Mouse (Mus musculus) ovary, adult 18-20 months (tissue): ENCODE data around the gene Cacna1d.
A peak's percentile ranks its signal among the peaks of the same experiment; 100 is the strongest.

Experiments
- DNase-seq: peaks from one replicate; pipeline ENCODE4 v3.0.0; 2022; ENCODE audit warnings: low spot score, mixed read lengths

Cacna1d gene

DNA sequence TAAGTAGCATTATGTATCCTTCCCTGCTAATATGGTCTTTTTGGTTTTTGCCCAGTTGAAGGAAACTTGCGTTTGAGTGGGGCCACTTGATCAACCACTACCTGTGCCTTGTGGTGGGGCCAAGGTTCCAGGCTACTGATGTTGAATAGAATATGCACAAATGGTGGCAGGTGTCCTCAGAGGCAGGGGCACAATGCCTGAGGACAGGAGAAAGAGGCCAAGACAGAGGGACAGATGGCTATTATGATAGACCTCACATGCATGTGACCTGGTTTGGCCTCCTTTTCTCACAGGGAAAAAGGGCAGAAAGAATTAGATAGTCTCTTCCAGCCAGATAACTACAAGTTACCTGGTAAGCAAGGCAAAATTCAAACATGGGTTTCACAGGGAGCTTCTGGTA lies 286.7 kb downstream of the Cacna1d start:
- no peak for DNase-seq

DNA sequence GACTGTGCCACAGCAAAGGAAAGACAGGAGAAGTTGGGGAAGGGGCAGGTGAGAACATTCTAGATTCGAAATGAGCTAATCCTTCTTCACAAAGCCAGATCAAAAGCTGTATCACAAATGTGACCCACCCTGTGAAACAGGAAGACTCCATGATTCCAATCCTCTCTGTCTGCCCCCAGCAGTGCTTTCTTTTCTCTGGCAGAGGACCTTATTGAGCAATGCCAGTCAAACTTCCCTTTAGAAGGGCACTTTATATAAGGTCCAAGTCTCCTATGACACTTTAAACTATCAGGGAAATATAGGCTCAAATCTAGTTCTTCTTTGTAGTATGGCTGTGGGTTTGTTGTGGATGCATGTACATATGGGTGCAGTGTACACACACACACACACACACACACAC lies 290.9 kb downstream of the Cacna1d start:
- DNase-seq, result no peak

DNA sequence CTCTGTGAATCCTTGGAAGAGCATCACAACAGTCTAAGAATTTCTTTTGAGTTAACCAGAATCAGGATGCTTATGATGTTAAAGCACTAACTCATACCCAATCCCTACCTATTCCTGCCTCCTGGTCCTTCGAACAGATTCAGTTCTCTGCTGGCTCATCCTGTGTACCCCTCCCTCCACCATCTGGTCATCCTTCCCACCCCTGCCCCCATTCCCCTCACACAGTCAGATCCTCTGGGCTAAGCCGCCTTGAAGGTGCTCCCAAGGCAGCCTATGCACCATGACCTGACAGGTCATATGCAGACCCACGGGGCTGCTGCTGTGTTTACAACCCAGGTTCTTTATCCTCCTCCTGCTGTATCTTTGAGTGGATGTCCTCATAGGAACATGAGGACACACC lies 292.4 kb downstream of the Cacna1d start:
- DNase-seq, result no peak

DNA sequence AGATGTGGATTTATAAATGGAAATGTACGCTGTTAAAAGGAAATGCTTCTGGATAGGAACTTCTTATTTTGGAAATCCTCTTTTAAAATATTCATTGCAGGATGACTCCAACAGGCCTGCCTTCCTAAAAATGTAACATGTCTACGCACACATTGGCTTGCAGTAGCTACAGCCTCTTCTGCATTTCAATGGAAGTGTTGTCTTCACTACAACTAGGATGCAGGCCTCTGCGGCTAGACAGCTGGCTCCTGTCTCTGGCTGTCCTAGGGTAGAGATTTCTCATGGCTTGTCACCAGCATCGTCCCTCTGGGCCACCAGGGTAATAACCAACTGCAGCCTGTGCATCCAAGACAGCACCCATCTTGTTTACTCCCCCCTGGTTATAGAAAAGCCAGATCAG lies 293.1 kb downstream of the Cacna1d start:
- DNase-seq, result no peak

DNA sequence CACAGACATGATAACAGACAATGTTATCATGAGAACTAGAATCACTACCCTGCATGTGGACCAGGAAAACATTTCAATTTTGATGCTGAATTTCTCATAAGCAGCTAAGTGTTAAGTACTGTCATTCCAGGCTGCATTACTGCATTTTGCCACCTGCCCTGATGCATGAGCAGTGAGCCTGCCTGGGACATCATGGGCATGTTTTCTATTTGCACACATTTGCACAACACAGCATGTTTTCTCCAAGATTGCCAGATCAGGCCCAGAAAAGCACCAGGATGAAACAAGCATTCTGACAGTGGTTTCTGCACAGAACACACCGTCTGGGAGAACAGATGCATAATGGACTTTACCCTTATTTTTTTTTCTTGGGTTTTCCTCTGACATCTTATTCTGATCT lies 294.3 kb downstream of the Cacna1d start:
- DNase-seq, result no peak

DNA sequence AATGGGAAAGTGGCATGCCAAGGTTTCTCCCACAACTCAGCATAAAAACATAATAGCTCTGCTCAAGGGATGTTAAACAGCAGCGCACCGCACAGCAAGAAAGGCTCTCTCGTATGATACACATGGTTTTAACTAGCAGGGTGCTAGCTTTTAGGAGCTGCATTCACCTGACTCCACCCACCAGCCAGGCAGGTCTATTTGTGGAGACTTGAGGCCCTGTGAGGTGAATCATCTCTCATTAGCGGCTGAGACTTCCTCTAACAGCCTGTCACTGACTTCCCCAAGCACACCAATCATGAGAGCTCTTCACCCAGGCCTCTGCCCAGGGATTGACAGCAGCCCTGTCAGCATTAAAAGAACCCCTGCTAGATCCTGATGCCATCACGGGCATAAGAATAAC lies 295.0 kb downstream of the Cacna1d start:
- DNase-seq, result no peak

DNA sequence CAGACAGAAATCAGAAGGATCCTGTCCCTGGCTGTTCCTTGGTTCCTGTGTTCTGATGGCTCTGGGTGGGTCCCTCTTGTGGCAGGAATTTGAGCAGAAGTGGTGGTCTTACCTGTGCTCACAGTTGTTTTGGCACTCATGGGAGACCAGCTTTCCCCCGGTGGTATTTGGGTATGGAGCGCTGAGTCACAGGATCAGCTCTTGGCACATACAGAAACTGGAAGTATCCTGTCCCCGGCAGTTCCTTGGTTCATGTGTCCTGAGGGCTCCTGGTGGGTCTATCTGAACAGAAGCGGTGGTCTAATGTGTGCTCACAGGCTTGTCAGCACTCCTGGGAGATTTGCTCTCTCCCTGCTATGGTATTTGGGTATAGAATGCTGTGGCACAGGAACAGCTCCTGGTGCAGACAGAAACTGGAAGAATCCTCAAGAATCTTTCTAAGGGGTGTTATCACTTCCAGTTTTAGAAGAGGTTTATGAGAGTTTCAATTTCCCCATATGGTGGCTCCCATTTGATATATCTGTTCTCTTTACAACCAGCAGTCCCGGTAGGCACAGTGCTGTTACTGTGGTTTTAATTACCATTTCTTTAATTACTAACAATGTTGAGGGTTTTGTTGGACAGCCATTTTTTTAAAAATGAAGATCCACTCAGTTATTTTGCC lies 300.8 kb downstream of the Cacna1d start:
- no peak for DNase-seq

DNA sequence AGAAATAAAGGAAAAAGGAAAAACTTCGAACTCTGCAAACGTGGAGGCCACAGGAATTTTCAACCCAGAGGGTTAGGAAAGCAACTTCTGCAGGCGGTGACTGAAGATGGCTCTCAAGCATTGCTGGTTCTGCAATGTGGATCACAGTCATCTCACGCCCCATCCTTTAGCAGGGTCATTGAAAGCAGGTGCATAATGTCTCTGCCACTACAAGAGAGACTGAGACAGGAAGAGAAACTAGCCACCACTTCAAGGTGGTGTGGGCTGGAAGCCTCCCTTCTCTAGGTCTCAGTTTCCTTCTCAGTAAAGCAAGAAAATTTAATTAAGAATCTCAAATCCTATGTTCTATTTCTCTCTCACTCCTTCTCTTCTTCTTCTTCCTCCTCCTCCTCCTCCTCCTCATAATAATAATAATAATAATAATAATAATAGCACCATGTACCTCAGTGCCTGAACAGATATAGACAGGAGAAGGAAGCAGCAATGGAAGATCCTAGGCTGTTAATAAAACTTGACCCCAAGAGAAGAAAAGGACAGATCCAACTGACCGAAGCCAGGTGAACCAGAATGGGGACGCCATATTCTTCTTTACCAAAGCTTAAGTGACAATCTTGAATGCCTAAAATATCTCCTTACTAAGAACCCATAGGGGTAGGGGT lies 305.5 kb downstream of the Cacna1d start:
- DNase-seq, result no peak

DNA sequence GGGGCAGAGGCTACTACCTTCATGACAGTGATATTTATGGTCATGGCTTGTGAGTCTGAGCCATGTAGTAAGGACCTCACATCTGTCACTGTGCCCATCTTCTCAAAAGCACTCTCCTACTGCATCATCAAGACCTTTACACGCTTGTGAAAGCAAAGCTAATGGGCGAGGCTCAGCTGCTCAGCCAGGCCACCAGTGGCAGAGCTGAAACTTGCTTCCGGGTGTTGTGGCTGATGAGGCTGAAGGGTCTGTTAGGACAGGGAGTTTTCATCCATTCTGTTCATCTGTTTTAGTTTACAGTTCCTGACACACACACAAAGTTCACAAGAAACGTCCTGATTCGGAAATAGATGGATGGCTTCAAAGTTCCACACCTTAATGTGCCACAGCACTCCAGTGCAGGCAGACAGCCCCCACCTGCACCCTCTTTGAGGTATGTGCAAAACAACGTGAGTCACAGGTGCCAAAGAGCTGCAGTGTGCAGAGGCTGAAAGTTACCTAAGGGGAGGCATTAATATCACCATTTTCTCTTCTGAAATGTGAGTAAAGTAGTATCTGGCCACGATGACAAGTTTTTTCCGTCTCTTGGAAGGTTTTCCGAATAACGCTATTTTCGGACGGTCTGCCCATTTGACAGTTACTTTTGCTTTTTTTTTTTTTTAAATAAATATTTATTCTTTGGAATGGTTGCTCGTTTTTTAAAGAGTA lies 306.7 kb downstream of the Cacna1d start:
- DNase-seq, result no peak

DNA sequence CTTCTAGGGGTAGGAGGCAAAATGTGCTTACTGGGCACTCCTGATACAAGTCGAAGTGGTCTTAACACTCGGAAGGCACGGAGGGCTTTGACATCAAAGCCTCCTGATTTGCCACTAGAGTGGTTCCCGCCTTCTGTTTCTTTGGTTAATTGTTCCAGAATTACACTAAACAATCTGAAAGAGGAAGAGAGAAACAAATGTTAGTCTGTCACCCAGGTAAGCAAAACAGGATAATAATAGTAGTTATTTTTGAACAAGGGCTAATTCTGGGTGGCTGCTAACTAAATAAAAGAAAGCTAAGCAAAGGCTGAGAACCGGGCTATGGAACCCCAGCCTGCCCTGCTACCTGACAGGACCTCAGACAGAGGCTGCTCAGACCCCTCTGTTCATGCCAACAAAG lies 307.2 kb downstream of the Cacna1d start:
- DNase-seq, result no peak

DNA sequence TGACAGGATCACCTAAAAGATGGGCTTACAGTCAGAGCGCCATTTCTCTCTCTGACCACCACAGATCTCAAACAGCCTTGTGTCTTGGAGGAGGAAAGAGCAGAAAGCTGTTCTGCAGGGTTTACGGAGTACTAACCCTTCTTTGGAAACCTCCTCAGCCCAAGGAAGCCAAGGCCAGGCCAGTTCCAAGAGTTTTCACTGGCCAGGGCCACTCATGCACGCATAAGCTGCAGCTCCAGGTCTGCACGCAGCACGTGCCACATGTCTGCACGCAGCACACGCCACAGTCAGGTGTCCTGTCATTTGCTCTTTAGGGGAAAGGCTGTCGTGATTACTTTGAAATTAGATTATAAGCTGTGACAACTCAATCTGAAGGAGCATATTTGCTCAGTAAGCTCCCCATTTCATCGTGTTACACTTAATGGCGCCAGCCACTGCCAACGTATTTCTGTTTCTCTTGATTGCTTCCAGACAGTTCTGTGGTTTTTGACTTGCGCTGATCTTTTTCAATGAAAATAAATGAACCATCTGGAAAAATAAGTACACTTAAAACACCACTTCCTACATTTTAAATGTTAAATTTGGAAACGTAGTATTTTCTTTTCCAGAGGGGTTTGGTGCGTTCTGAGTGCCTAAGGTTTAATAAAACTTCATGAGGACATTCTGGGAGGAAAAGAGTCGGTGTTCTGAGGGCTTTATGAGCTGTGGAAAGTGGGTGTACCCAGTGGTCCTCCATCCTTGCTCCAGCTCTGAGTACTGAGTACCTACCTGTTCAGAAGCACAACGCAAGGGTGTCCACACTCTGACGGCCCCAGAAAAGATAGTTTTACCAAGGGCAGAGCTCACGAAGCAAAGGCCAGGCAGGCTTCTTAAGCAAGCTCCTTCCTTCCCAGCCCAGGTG lies 308.4 kb downstream of the Cacna1d start:
- no peak for DNase-seq

DNA sequence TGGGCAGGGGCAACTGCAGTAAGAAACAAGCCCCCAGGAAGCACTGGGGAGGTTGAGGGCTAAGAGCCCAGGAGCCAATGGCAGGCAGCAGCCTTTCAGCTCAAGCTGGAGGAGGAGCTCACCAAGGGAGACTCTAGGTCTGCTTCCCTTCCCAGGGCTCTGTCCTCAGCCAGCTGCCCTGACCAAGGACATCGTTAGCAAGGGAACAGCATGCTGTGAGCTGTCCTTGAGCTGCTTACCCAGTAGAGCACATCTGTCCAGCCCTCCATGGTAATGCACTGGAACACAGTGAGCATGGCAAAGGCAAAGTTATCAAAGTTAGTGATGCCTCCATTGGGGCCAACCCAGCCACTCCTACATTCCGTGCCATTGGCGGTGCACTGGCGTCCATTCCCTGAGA lies 312.9 kb downstream of the Cacna1d start:
- peak; percentile 79 for DNase-seq

DNA sequence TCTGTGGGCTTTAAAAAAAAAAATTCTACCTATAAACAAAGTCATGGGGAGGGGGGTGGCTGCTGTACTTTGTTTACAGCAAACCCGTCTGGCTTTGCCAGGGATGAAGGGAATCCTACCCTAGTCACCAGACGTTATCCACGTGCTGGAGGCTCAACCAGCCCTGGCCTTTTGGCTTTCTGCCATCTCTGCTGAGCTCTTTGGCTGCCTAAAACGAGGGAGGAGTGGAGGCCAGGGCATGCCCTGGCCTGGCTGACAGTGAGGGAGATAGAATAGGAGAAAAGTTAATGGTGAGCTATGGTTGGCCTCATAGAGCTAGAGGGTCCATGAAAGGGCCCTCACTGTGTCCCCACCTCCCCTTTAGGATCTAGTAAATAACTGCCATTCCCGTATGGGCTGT lies 313.4 kb downstream of the Cacna1d start:
- DNase-seq, result peak; percentile 54

DNA sequence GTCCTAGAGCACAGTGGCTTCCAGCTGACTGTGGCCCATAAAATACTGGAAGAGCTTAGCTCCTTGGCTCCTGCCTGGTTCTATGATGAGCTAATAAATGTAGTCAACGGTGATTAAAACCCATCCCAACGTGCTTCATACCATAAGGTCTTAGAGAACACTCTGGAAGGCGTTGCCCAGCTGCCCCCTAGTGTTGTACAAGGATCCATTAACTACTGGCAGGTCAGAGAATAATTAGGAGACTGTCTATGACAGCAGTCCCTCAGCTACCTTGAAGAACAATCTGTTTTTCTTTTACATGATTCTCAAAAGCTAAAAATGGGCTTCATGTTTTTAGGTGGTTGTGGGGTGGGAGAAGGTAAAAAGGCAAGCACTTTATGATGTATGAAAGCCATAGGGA lies 315.9 kb downstream of the Cacna1d start:
- no peak for DNase-seq

DNA sequence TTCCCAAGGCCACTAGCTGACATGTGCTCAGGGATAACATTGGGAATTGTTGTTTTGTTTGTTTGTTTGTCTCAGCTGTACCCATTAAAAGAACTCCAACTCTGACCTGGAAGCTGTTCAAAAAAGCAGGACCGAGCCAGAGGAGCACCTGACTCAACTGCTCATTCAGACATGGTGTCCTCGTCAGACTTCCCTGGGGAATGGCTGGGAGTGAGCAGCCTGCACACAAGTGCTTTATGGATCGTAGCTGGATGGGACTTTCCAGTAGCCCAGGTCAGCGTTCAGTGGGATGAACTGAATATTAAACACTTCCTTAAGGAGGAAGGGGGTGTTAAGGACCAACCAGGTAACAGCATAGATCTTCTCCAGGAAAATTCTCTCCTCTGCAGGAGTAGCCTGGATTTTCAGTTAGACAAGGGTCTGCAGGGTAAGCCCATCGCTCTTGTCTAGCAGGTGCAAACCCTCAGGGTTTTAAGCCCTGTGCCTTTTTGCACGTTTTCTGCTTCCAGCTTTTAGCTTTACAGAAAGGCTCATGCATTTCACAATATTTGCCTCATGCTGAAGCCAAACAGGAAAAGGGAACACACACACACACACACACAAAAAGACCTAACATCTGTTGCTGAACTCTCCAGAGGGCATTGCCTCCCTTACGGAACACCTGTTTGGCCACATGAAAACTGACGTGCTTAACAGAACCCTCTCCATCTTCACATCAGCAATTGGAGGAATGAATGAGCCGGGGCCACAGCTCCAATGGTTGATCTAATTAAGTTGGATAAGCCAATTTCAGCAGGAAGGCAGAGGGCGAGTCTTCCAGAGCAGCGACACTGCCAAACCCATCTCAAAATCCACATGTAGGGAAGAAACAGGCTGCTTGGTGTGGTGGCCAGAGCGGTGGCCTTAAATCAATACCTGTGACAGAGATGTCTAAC lies 318.2 kb downstream of the Cacna1d start:
- no peak for DNase-seq

DNA sequence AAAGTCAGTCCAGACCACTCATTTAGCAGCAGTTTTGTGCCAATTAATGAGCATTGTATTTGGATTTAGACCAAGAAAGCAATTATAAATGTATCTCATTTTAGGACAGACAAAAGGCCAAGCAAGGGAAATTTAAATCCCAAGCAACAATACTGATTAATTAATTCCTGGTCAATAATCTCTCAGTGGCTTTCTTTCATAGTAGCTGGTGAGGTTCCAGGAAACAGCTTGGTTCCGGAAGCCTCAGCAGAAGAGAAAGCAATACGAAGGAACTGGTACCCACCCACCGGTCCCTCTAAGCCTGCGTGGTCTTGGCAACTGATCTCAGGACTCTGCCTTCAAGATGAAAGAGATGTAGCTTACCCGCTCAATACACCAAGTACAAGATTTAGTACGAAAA lies 319.7 kb downstream of the Cacna1d start:
- no peak for DNase-seq

DNA sequence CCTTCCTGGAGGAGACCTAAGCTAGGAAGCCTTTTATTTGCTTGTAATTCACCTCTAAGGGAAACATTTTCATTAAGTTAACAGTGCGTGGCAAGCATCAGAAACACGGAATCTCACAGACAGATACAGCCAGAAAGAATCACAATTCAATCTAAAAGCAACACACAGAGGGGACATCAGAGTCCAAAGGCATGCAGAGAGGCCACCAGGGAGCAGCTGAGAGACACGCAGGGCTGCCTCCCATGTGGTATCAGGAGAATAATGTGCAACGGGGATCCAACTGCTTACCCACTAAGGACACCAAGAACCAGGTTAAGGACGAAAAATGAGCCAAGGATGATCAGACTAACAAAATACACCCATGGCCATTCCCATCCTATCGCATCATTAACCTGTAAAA lies 320.2 kb downstream of the Cacna1d start:
- DNase-seq, result no peak

DNA sequence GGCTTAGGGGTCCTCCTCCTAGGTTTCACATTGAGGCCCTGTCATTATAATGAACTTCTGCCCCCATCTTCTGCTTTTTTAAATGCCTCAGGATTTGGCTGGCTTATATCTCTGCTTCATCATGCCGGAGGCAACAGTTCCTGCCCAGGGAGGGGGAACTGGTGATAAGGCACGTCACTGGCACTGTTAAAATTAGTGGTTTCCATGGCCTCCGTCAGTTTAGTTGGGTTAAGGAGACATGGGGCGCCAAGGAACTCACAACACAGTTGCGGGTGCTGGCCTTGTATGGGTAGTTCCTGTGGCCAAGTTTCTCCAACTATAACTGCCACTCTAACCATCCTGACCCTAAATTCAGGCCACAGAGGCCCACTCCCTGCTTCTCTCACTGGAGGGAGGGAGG lies 321.8 kb downstream of the Cacna1d start:
- DNase-seq, result no peak

DNA sequence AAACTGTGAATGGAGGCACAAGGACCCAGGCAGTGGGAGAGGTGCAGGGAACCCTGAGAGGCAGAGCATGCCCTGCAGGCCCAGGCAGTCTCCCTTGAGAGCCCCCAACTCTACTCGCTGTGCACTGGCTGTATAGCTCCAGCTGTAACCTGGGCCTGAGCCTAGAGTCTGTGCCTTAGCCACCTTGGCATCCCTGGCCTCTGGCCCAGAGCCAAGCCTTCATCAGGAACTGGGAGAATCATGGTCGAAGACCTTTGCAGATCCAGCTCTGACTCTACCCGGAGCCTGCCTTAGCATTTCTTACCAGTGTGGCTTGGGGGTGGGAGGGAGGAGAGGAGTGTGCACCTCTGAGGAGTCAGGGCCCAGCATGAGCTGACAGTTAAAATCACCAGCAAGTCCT lies 322.4 kb downstream of the Cacna1d start:
- DNase-seq, result no peak

DNA sequence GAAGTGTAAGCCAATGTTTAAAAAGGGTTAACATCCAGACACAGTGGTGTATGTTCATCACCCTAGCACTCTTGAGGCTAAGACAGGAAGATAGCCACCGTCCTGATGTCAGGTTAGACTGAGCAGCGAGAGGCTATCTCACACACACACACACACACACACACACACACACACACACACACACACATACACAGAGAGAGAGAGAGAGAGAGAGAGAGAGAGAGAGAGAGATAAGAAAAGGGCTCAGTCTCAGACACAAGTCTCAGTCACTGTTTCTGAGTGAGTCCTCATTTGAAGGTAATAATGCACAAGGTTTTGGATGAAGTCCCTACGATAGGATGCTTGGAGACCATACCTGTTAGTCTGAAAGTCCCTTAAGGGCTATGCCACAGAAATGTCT lies 322.9 kb downstream of the Cacna1d start:
- no peak for DNase-seq

DNA sequence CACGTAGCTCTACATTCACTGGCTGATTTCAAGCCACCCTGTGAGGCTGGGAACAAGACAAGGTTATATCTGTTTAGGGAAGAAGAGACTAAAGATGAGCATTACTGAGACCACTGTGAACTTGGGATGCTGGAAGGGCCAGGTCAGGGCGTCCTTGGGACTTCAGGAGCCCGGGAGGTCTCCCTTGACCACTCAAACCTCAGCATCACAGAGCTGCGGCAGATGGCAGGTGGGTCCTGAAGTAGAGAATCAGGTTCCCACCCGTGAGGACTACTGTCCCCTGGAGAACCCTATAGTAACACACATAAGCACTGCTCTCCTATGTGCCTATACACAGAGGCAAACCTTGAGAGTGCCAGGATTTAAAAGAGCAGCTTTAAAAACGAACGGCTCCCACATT lies 323.6 kb downstream of the Cacna1d start:
- no peak for DNase-seq
